Mouse (Mus musculus) 3134 (cell line): ENCODE data around the gene Hs2st1.

Source experiments
- DNase-seq: peaks from one replicate; pipeline ENCODE4 v3.0.0-alpha.2; 2011; ENCODE audit warnings: low spot score; ENCODE audit not compliant: insufficient read length; ENCODE audit errors: extremely low read depth

Gene Hs2st1

DNA sequence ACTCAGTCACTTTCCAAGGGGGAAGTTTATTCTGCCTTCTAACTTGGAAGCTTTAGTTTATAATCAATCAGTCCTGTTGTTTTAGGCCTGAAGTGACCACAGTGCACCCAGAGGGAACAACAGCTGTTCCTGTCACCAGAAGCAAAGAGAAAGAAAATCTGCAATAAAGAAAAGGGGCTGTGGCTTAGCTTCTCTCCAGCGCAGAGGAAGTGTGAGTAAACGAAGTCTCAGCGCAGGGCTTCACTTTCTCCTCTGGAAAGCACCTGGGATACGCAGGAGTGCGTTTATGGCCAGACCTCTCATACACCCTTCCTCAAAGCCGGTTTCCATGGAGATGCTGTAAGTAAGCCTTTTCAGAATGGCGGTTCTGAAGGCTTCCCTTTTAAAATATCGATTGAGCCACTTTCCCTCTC is 110.7 kb downstream of the Hs2st1 start:
- DNase-seq, result no peak

DNA sequence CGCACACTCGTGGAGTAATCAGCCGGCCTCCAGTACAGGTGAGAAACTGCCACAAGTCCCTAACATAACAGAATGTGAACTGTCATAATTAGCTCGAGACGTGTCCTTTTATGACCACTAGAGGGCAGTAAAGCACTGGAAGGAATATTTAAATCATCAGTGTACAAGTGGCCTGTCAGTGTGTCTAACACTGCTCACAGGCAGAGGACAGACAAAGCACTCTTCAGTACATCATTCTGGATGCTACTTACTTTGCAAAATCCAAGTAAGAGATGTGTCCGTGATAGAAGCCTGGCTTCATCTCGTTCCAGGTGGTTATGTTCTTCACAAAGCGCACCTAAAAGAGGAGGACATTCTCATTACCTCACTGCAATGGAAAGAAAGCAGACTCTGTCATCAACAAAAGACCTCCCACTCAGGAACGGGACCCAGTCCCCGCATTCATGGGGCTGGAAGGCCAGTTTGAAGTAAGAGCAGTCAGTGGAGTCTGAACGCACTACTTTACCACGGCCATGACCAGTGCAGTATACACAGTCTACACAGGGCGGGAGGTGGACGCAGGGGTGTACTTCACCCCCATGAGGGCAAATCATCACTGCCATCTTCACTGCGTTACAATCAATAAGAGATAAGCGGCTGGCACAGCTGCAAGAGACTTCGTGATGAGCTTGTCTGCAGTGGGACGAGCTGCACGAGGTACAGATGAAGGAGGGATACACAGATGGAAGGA is 116.1 kb downstream of the Hs2st1 start:
- peak; percentile 19 for DNase-seq

DNA sequence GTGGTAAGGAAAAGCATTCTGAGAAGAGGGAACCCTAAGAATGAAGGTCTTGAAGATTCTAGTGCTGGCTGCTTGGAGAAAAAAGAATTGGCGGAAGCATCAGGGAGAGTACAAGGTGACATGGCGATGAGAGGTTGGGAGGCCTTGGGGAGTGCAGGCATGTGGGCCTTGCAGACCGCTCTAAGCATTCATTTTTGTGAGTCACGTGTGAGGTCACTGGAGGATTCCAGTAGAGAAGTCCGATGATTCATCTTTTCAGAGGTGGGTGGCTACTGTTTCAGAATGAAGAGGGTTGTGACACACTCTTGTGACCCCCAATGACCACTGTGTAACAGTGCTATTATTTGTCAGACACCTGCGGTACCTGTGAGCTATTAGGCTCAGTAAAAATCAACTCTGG is 121.0 kb downstream of the Hs2st1 start:
- no peak for DNase-seq

DNA sequence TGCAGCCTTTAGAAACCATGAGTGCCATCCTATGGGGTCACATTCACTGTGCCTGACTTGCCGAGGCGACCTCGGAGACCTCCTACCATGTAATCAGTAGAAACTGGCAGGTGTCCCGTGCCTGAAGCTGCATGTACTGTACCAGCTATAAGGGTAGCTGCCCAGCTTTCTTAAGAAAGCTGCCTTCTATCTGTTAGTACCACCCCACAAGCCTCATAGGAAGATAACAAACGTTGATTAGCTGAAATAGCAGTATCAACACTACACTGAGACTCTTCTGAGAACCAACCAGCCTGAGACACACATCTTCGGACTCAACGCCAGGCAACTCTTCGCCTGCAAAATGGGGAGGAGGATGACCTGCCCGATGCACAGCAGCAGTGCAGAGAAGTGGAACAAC is 122.1 kb downstream of the Hs2st1 start:
- DNase-seq, result no peak

DNA sequence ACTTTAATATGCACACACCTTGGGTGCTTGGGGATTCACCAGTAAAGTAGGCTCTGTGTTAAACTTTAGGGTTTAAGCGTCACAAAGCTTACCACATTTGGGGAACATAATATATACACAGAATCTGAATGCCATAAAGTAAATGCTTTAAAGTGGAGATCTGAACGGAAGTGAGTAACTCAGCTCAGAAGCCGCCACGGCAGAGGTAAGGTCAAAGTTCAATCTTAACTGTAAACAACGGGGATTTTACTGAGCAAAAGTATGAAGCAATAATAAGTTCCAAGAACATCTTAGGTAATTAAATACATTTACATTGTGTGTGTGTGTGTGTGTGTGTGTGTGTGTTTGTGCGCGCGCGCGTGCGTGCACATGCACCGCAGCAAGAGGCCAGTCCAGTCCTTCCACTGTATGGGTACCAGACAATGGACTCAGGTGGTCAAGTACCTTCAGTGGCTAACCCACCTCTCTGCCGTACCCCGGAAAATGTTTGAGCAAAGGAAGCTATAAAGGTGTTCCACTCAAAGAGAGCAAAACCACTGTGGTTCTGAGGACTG is 123.8 kb downstream of the Hs2st1 start:
- DNase-seq, result no peak

DNA sequence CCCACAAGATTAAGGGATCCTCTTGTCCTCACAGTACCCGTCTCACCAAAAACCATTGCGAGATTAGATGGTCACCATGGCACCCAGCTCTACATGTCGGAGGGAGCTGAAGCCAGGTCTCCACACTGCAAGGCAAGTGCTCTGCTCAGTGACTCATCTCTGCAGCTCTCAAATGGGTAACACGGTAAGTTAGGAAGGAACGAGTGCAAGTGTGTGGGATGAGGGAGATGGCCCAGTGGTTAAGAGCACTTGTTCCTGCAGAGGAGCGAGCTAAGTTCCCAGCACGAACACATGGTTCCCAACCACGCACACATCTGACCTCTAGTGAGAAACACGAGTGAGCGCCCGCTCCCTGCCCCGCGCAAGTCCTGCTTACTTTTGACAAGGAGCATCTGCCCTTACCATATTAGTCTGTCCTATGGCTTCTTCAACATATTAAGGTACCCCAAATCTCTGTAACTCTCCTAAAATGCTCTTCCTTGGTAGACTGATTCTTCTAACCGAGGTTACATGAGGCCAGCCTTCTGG is 132.0 kb downstream of the Hs2st1 start:
- DNase-seq, result no peak

DNA sequence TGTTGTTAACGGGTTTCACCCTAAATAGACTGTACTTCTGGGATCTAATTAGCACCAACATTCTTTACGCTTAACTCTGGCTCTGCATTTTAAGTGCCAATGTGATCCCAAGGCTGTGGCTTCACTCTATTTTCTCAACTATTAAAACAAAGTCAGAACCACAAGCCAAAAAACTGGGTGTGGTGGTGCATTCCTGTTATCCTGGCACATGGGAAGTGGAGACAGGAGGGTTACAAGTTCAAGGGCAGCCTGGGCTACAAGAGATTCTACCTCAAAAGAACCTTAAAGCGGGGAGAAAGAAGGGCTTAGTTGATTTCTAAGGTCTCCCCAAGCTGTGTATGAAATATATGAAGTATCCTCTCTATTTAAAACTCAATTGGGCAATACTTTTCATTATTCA is 133.9 kb downstream of the Hs2st1 start:
- no peak for DNase-seq

DNA sequence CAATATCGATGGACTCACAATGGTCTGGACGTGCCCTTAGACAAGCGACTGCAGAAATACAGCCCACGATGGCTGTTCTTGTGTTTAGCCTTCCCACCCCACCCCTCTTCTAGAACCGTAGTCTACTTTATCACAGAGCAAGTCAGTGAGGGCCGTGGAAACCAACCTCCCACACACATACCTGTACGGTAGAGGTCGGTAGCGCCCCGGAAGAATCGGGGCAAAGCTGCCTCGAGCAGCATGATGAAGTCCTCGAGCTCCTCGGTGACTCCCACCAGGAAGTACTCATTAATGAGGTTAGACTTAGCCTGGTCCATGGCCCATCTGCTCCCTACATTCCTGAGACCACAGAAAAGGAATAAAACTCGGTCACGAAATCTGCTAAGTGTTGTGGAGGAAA is 134.7 kb downstream of the Hs2st1 start:
- DNase-seq, result no peak

DNA sequence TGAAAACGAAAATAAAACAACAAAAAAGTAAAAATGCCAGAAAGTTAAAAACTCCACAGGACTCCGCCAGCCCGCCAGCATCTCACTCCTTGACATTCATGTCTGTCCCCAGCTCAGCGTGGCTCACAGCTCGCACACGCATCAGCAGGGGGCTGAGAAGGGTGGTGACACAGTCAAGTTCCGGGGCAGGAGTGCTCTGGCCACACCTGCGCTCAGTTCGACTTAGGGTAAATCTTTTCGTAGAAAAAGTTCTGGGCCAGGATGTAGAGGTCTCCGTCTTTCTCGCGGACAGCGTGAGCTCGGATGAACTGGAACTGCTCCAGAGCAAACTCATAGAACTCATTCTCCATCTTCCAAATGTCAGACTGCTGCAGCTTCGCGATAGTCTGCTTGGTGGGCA is 135.7 kb downstream of the Hs2st1 start:
- no peak for DNase-seq

DNA sequence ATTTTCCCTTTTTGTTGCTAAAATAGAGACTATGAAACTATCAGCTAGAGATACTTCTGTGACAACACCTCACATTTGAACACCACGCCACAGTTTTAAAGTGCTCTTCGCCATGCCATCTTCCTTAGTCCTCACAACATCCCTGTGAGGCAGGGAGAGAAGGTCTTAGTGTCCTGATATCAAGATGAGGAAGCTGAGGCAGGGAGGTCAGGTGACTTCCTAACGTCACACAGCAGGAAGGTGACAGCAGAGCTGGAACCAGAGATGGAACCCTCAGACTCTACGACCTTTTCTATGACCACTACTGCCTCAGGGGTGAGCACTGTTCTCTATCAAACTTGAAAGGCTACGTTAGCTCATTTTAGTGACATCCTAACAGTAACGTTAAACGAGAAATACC is 136.9 kb downstream of the Hs2st1 start:
- DNase-seq, result no peak

DNA sequence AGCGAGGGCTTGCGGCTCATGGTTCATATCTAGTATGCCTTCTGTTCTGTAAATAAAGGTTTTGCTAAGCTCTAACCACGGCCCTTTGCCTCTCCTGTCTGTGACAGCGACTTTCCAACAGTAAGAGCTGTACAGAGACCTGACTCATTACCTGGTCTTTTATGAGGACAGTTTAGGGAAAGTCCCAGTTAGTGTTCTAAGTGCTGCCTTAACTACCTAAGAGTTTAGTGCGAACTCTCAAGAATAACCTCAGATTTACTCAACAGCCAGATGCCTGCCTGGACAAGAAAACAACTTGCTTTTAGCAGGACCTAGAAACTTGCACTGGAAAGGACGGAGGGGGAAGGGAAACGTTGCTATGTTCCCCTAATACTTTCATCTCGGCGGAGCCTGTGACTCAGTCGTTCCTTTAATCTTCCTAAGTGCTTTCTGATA is 137.8 kb downstream of the Hs2st1 start:
- DNase-seq, result no peak

DNA sequence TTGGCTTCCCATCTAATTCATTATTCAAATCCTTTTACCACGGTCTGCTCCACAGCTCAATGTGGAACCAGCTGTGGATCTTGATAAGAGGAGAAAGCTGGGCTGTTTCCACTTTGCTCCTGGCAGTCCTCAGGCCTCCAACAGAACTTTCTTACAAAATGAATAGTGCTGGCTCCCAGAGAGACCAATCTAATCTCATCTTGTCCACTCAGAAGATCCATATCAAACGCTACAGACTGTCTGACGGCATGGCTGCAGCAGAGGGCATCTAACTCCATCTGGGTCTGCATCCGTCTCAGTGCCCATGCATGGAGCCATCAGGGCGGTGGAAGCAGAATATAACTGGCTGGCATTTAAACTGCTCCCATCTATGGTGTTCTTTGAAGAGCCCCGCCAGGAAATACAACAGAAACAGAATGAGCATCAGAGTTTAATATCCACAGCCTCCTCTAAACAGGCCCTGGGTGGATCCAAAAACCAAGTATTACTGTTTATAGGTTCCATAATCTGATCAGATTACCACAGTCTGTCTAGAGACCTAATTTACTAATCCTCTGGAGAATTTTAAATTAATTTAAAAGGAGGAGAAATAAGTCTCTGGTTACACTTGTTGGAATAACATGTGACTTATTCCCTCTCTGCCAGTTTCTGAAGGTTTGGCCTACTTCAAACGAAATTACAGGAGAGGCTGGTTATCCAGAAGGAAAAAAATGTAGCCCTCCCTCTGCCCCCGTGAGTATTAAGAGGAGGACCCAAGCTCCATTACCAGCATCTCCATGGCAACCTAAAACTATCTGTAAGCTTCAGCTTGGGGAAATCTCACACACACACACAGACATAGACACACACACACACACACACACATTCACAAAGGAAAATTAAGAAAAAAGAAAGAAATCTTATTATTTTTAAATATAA is 141.2 kb downstream of the Hs2st1 start:
- no peak for DNase-seq

DNA sequence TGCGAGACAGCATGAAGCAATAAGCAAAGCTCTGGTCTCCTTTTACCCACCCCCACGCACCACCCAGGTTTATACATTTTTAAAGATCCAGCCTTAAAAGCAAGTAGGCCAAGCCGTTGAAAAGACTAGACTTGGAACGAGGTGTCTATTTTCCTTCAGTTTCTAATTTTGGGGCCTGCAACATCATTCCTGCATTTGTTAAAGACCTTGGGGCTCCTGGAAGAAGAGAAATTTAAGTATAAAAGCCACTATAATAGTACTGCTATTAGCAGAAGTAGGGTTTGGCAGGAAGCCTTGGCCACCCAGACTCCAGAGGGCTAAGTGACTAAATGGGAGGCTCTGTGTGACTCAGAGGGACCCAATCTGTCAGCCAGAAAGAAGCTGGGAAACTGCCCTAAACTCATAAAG is 144.9 kb downstream of the Hs2st1 start:
- DNase-seq, result no peak

DNA sequence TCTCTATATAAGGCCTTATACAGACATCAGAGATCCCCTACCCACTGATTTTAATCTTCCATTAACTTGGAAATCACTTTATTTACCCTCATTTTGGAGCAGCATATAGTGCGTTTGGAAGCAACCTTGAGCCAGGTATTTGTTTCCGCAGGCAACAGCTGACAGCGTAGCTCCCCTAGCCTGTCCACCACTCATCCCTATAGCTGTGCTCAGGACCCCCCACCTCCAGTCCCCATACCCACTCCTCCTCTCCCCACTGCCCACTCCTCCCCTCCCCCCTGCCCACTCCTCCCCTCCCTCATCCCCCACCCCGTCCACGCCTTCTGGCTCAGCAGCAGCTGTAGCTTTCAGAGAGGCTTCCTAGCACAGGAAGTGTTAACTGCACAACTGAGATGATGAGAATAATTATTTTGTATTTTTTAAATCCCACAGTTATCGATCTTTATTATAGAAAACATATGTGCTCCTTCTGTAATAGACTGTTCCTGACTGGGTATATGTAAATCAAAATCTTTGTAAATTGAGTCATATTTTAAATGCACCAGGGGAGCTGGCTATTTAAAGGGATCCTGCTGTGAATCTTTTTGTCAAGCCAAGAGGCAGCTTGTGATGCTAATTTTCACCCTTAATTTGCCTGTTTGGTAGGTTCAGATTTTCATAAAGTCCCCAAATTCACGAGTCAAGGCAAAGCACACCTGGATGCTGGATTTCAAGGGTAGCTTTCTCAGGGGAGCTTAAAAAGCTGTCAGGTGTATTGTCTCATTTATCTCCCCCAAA is 148.4 kb downstream of the Hs2st1 start:
- no peak for DNase-seq

DNA sequence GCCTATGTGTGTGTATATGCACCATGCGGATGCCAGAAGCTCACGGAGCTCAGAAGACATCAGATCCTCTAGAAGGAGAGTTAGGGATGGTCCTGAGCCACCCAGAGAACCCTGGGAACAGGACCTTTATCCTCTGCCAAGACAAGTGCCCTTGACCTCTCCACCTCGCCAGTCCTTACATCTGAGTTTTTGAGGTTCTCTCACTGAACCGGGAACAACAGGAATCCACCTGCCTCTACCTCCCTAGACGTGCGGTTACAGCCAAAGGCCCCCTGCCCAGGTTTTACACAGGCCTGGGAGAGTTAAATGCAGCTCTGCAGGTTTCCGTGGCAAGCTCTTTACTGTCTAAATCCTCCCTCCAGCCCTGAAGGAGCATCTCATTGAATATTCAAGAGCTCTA is 156.2 kb downstream of the Hs2st1 start:
- no peak for DNase-seq

DNA sequence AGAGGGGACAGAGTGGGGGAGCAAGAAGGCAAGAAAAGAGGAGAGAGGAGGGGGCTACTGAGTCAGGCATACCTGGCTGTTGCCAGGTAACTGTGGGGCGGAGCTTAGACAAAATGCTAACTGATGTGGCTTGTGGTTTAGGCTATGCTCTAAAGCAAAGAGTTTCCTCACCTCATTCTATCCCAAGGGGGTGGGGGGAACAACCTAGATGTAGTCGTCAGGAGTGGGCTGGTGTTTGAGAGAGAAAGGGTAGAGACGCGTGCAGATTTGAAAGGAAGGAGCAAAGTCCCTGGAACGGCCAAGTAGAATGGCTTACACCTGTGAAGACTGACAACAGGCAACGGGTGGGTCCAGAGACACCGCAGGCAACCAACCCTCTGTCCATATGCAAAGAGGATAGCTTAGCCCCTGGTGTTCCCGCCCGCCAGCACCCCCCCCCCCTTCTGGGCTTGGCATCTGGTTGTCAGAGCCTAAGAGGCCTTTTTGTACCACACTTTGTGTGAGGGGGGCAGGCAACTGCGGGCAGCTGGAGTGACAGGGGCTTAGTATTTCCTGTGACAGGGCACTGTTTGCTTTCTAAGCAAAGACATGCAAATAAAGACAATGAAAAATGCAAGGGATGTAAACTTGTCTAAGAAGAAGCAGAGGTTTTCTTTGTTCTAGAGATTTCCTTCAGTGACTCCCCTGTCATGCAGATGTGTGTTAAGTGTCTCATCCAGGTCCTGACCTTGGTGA is 157.3 kb downstream of the Hs2st1 start:
- DNase-seq, result no peak

DNA sequence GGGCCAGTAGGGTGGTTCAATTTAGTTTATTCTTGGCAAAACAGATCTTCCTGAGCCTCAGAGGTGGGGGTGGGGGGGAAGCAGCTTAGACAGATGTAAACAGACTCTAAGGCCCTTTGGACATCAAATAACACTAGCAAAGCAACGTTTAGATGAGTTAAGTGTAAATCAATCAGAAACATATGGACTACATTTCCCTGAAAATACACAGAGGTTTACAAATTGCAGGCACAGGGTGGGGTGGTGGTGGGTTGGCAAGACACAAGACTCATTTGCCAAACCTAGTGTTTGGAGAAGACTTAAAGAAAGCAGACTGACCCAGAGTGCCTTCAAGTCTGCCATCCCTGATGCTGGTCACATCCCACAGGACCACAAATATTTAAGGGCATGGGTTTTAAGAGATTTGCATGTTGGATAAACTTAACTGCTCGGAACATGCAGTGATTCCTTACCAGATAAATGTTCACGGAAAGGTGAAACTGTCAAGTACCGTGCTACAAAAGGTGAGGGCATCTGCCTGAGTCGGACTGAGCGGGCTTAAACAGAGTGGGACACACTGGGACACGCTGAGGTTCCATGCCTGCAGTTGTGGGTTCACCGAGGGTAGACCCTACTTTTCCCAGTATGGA is 158.2 kb downstream of the Hs2st1 start:
- DNase-seq, result no peak

DNA sequence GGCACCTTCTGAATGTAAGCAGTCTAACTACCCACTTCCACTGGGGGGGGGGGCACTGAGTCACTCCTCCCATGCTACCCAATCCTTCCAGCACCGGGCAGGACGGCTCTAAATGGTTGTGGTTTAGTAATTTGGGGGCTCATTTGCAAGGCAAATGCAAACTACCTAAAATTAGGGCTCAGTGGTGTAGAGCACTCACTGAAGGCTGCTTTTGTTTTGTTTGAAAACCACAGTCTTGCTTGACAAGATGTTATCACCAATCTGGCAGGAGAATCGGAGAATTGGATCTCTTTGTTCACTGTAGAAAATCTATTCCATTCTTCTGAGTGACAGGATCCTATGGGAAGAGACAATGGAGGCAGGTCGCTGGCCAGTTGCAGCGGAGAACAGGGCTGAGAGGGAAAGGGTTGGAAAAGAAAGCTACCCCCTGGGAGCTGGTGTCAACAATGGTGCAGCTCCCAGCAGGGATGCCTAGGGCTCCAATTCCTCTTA is 158.9 kb downstream of the Hs2st1 start:
- no peak for DNase-seq

DNA sequence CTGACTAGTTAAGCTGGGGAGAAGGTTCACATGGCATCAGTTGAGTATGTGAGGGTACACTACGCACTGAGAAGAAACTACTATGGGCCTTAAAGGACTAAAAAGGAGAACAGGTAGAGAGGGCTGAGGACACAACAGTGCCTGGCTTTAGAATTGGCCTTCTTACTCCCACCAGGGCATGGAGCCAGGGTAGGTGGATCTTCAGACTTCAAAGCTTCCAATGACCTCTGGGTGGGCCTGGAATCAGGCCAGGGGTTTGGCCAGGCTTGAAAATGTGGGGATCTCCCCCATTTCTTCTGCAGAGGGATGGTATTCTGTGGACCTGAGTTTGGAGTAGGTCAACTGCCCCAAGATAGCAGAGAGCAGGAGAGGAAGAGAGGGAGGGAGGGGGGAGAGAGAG is 161.0 kb downstream of the Hs2st1 start:
- DNase-seq, result no peak
